Mouse (Mus musculus) kidney, embryonic 15.5 days (tissue): ENCODE results near the gene Rgma. TPM values are rescaled to one million over a fixed set of nuclear protein-coding genes. Genes with fewer than 3 reads are reported as not detected.

ENCODE experiments used
- ATAC-seq: fragments of 200-750 bp; cut with Nextera tagmentation; replicated peaks from 2 replicates; pipeline ENCODE4 v1.8.0; 2017; ENCODE audit warnings: moderate TSS enrichment; ENCODE audit not compliant: low FRiP score
- H3K27ac ChIP-seq: fragments of 300-500 bp; sonication (generic); 2 replicates; pipeline ENCODE4 v1.5.1; 2015; ENCODE audit warnings: mild to moderate bottlenecking, inconsistent platforms
- H3K27me3 ChIP-seq: fragments of 300-500 bp; sonication (generic); 2 replicates; pipeline ENCODE4 v1.6.1; 2015; ENCODE audit warnings: inconsistent platforms
- H3K36me3 ChIP-seq: fragments of 300-500 bp; sonication (generic); 2 replicates; pipeline ENCODE4 v1.6.1; 2015; ENCODE audit warnings: inconsistent platforms
- H3K4me1 ChIP-seq: fragments of 300-500 bp; sonication (generic); 2 replicates; pipeline ENCODE4 v1.6.1; 2015; ENCODE audit warnings: inconsistent platforms
- H3K4me2 ChIP-seq: fragments of 300-500 bp; sonication (generic); 2 replicates; pipeline ENCODE4 v1.6.1; 2015; ENCODE audit warnings: moderate library complexity, mild to moderate bottlenecking, inconsistent platforms
- H3K4me3 ChIP-seq: fragments of 300-500 bp; sonication (generic); replicated peaks from 2 replicates; pipeline ENCODE4 v1.5.1; 2015; ENCODE audit warnings: mild to moderate bottlenecking, inconsistent platforms
- H3K9ac ChIP-seq: fragments of 300-500 bp; sonication (generic); 2 replicates; pipeline ENCODE4 v1.6.1; 2015; ENCODE audit warnings: mild to moderate bottlenecking, inconsistent platforms
- H3K9me3 ChIP-seq: fragments of 300-500 bp; sonication (generic); replicated peaks from 2 replicates; pipeline ENCODE4 v1.6.1; 2016; ENCODE audit warnings: inconsistent platforms
- WGBS: fragments of 180-500 bp; shearing (Covaris S2); methylation state at CpG from one replicate; pipeline ENCODE4 v1.1.7; 2015; ENCODE audit warnings: mixed read lengths; 5-methylcytosine and 5-hydroxymethylcytosine counted together
- polyA plus RNA-seq: library from polyadenylated mRNA; unstranded; fragments of >200 nt; fragmentation: Nextera tagmentation; extraction: Ambion mirVana; gene quantifications from 2 replicates; pipeline ENCODE4 v1.2.1, GENCODE M21; 2015

The Rgma gene
- polyA plus RNA-seq, 1 experiment from 2014 or later: 13.7 TPM

DNA sequence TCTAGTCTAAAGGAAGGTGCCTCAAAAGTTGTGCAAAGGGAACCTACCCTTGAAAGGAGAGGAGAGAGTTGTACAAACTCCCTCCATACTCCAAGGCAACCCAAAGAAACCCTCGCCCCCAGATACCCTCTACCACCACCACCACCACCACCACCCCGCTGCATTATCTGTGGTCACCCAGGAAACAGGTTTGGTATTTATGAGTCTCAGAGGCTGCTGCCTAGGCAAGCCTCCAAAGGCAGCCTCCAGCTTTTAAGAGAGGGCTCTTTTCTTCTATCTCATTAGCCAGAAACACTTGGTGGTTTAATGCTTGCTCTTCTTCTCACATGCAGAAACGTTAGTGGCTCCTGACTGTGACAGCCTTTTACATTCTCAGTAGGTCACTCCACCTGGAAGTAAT, 31.5 kb upstream of the Rgma start:
- WGBS: 59% methylated on average over 3 of the region's 3 CpGs
- no peaks in the 10 kb centered on the region for H3K9me3 ChIP-seq

DNA sequence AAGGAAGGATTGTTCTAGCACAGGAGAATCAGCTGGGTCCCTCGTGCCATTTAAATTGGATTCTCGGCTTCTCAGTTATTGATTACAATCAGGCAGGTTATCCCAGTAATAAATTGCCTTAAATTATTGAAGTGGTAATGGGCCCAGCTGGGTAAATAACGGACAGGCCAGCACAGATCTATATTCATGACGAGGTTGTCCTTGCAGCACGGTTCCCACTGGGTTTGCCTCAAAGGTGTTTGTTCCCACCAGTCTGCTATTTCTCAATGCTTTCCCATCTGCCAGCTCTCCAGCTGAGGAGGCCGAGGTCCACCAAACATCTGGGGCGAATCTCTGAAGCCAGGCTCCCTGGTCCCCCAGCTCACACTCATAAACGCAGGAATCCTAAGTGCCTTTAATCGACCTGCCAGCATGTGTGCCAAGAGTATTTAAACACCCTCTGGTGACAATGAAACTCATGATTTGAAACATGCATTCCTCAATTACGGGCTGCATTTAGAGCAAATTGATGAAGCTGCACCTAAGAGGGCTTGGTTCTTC, 26.7 kb upstream of the Rgma start:
- no peak for ATAC-seq

More for the DNA sequence above, 31.5 kb upstream of the Rgma start:
- no peak overlapping the region for H3K27ac ChIP-seq
- no peak overlapping the region for H3K4me3 ChIP-seq
- H3K4me1 ChIP-seq: no peaks in the 10 kb centered on the region
- peaks cover 6% of the 10 kb centered on the region; the same call in 1 of the 2 replicates for H3K27me3 ChIP-seq
- H3K36me3 ChIP-seq: no peaks in the 10 kb centered on the region
- no peak overlapping the region for H3K9ac ChIP-seq
- no peak for ATAC-seq
- H3K4me2 ChIP-seq: no peak overlapping the region

GRCm38 (mm10) chr7:73349158-73349557, 26.2 kb upstream of the Rgma start:
- no peaks in the 10 kb centered on the region for H3K9me3 ChIP-seq
- peaks cover 6% of the 10 kb centered on the region; the same call in 1 of the 2 replicates for H3K27me3 ChIP-seq
- H3K4me3 ChIP-seq: no peak overlapping the region
- H3K27ac ChIP-seq: no peak overlapping the region
- ATAC-seq: no peak
- no peak overlapping the region for H3K4me2 ChIP-seq
- H3K9ac ChIP-seq: no peak overlapping the region
- no peaks in the 10 kb centered on the region for H3K36me3 ChIP-seq
- 72% methylated on average over 8 of the region's 8 CpGs for WGBS
- peaks cover 7% of the 10 kb centered on the region; the same call in 1 of the 2 replicates for H3K4me1 ChIP-seq

More for the DNA sequence above, 26.7 kb upstream of the Rgma start:
- H3K27me3 ChIP-seq: peaks cover 6% of the 10 kb centered on the region; the same call in 1 of the 2 replicates
- 33% methylated on average over 10 of the region's 10 CpGs for WGBS
- peaks cover 7% of the 10 kb centered on the region; the same call in 1 of the 2 replicates for H3K4me1 ChIP-seq
- no peak overlapping the region for H3K4me2 ChIP-seq
- no peaks in the 10 kb centered on the region for H3K9me3 ChIP-seq
- H3K9ac ChIP-seq: no peak overlapping the region
- no peaks in the 10 kb centered on the region for H3K36me3 ChIP-seq
- no peak overlapping the region for H3K27ac ChIP-seq
- no peak overlapping the region for H3K4me3 ChIP-seq

- Histone ChIP-seq H3K27me3 (no peaks in the 10 kb centered on the region), H3K4me1 (peaks cover 7% of the 10 kb centered on the region; the same call in 1 of the 2 replicates), H3K27ac (no peak overlapping the region), H3K9ac (no peak overlapping the region), H3K4me2 (no peak overlapping the region), H3K9me3 (no peaks in the 10 kb centered on the region), H3K4me3 (no peak overlapping the region), H3K36me3 (no peaks in the 10 kb centered on the region)
- ATAC-seq: no peak
- 79% methylated on average over 9 of the region's 9 CpGs for WGBS
These were observed 20.1 kb upstream of the Rgma start for GRCm38 (mm10) chr7:73355229-73355628.

- 87% methylated on average over 5 of the region's 5 CpGs for WGBS
- no peaks in the 10 kb centered on the region for H3K9me3 ChIP-seq
- H3K4me2 ChIP-seq: no peak overlapping the region
- no peaks in the 10 kb centered on the region for H3K36me3 ChIP-seq
- ATAC-seq: no peak
- H3K4me1 ChIP-seq: no peaks in the 10 kb centered on the region
- H3K4me3 ChIP-seq: no peak overlapping the region
- no peak overlapping the region for H3K9ac ChIP-seq
- no peak overlapping the region for H3K27ac ChIP-seq
- no peaks in the 10 kb centered on the region for H3K27me3 ChIP-seq
These were observed 18.4 kb upstream of the Rgma start for GRCm38 (mm10) chr7:73356901-73357300.

- no peak for ATAC-seq
- H3K9me3 ChIP-seq: no peaks in the 10 kb centered on the region
- no peaks in the 10 kb centered on the region for H3K4me1 ChIP-seq
- WGBS: 75% methylated on average over 2 of the region's 2 CpGs
- H3K4me2 ChIP-seq: no peak overlapping the region
- no peak overlapping the region for H3K27ac ChIP-seq
- no peak overlapping the region for H3K4me3 ChIP-seq
- no peak overlapping the region for H3K9ac ChIP-seq
- H3K27me3 ChIP-seq: no peaks in the 10 kb centered on the region
- no peaks in the 10 kb centered on the region for H3K36me3 ChIP-seq
These were observed 17.7 kb upstream of the Rgma start for GRCm38 (mm10) chr7:73357626-73358025.

DNA sequence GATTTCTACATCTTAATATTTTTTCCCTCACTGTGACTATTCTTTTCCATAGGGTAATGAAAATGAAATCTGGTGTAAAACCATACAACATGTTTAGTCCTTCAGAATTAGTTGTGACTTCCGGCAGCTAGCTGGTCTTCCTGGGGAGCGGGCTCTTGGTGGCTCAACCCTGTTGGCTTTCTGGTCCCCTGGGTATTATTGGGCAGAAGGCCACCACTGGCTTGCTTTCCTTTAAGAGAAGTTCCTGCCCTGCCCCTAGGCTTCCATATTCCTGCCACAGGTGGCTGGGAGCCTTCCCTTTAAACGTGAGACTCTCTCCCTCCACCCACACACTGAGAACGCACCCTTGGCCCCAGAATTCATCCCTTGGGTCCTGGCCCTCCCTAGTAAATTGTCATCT, 9.8 kb upstream of the Rgma start:
- WGBS: 63% methylated on average over 4 of the region's 4 CpGs
- H3K36me3 ChIP-seq: no peaks in the 10 kb centered on the region

DNA sequence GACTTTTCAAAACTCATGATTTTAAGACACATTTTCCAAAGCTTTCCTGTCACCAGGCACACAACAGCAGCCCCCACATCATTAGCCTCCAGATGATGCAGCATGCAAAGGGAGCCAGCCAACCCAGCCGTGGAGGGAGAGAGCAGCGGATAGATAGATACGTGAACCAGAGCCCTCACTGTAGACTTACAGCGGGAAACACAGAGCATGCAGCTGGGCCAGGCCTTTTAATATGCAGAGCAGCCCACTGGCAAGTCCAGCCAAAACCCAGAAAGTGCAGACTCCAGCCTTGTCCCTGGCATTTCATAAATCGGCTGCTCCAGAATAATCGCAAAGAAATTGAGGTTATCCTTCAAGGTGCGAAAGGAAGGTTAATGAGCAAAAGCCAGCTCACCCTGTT, 9.3 kb upstream of the Rgma start:
- no peaks in the 10 kb centered on the region for H3K36me3 ChIP-seq
- H3K27ac ChIP-seq: no peak overlapping the region
- 69% methylated on average over 7 of the region's 7 CpGs for WGBS
- no peak overlapping the region for H3K4me3 ChIP-seq
- no peak overlapping the region for H3K4me2 ChIP-seq
- ATAC-seq: no peak
- H3K4me1 ChIP-seq: no peaks in the 10 kb centered on the region
- peaks cover 14% of the 10 kb centered on the region for H3K27me3 ChIP-seq
- no peak overlapping the region for H3K9ac ChIP-seq
- no peaks in the 10 kb centered on the region for H3K9me3 ChIP-seq

More for the DNA sequence above, 9.8 kb upstream of the Rgma start:
- Histone ChIP-seq H3K27me3 (peaks cover 12% of the 10 kb centered on the region), H3K4me3 (no peak overlapping the region), H3K4me1 (no peaks in the 10 kb centered on the region), H3K27ac (no peak overlapping the region), H3K9me3 (no peaks in the 10 kb centered on the region), H3K4me2 (no peak overlapping the region), H3K9ac (no peak overlapping the region)
- no peak for ATAC-seq

DNA sequence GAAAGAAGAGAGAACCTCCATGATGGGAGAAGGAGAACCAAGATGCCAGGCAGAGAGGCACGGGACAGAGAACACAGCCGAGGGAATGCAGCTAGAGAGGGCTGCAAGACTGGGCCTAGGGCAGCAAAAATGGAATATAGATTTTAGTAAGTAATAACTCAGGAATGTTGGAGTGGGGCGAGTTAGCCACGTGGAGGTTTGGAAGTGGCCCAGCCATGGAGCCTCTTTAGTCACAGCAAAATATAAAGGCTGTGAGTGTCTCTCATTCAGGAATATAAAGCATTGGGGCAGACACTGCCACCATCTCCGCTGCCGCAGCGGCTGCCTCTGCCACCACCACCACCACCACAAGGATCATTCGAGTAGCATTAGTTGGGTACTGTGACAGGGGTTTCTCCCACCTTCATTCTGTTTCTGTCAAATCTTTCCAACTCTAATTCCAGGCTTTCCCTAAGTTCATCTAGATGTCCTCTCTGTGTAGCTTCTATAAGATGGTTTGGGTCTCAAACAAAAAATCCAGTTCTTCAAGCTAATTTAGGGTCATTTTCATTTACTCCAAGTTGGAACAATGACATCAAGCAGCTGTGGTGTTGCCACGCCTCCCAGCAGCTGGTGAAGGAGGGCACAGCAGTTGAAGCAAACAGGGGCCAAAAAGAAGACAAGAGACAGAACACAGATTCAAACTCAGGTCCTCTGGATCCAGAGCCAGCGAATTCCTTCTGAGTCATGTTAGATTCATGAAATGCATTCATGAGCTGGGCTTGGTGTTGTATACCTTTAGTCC, 7.4 kb upstream of the Rgma start:
- H3K4me3 ChIP-seq: no peak overlapping the region
- H3K9ac ChIP-seq: no peak overlapping the region
- ATAC-seq: no peak
- no peak overlapping the region for H3K27ac ChIP-seq
- 90% methylated on average over 10 of the region's 10 CpGs for WGBS
- H3K4me1 ChIP-seq: peaks cover 12% of the 10 kb centered on the region
- H3K27me3 ChIP-seq: peaks cover 32% of the 10 kb centered on the region
- H3K36me3 ChIP-seq: no peaks in the 10 kb centered on the region
- H3K4me2 ChIP-seq: no peak overlapping the region
- no peaks in the 10 kb centered on the region for H3K9me3 ChIP-seq

GRCm38 (mm10) chr7:73369992-73370391, 5.3 kb upstream of the Rgma start:
- H3K27ac ChIP-seq: no peak overlapping the region
- H3K4me2 ChIP-seq: no peak overlapping the region
- no peak for ATAC-seq
- H3K9me3 ChIP-seq: no peaks in the 10 kb centered on the region
- peaks cover 53% of the 10 kb centered on the region for H3K27me3 ChIP-seq
- no peaks in the 10 kb centered on the region for H3K36me3 ChIP-seq
- WGBS: 77% methylated on average over 4 of the region's 4 CpGs
- peaks cover 22% of the 10 kb centered on the region for H3K4me1 ChIP-seq
- no peak overlapping the region for H3K4me3 ChIP-seq
- H3K9ac ChIP-seq: no peak overlapping the region

- Histone ChIP-seq H3K9me3 (no peaks in the 10 kb centered on the region), H3K9ac (no peak overlapping the region; the same call in 1 of the 2 replicates), H3K27me3 (peaks cover 67% of the 10 kb centered on the region), H3K36me3 (no peaks in the 10 kb centered on the region), H3K4me1 (peaks cover 36% of the 10 kb centered on the region), H3K4me3 (peak overlapping the region; percentile 40), H3K4me2 (peak overlapping the region; percentile 75), H3K27ac (no peak overlapping the region)
- no peak for ATAC-seq
- WGBS: 40% methylated on average over 10 of the region's 10 CpGs
These were observed 3.6 kb upstream of the Rgma start for GRCm38 (mm10) chr7:73371587-73372321.

- 2% methylated on average over 29 of the region's 29 CpGs for WGBS
- H3K36me3 ChIP-seq: no peaks in the 10 kb centered on the region
- peak overlapping the region; percentile 24; the same call in 1 of the 2 replicates for H3K9ac ChIP-seq
- H3K4me1 ChIP-seq: peaks cover 36% of the 10 kb centered on the region
- ATAC-seq: no peak
- H3K9me3 ChIP-seq: no peaks in the 10 kb centered on the region
- H3K4me2 ChIP-seq: peak overlapping the region; percentile 75
- peak overlapping the region; percentile 40 for H3K4me3 ChIP-seq
- H3K27ac ChIP-seq: no peak overlapping the region
- H3K27me3 ChIP-seq: peaks cover 74% of the 10 kb centered on the region
These were observed 2.8 kb upstream of the Rgma start for GRCm38 (mm10) chr7:73372352-73372970.
